Mouse (Mus musculus) CH12.LX (cell line): ENCODE results near the gene Mul1.

Experiments
- CHD1 ChIP-seq: IDR thresholded peaks from 2 replicates; pipeline ENCODE4 v1.6.1; 2012; ENCODE audit warnings: low read depth, low read length, improper control_type of control experiment, inconsistent platforms
- CTCF ChIP-seq, 2 experiments: IDR thresholded peaks in 1 of 2; conservative IDR thresholded peaks in 1 of 2; 2 replicates each; pipeline ENCODE4 v1.5.1; 2011 to 2012; ENCODE audit warnings: low read depth in 2 of 2, low read length in 2 of 2, improper control_type of control experiment in 1 of 2, inconsistent platforms in 1 of 2, mild to moderate bottlenecking in 1 of 2, moderate library complexity in 1 of 2

- TF ChIP-seq CTCF (conservative IDR thresholded peaks at IDR 0.05 in 1 of 2, IDR thresholded peaks at IDR 0.05 in 1 of 2; ENCODE audit: low read depth in 2 of 2, low read length in 2 of 2) (no peak), CHD1 (no peak)
Observed at GRCm38 (mm10) chr4:138452306-138453096, 18.0 kb downstream of the Mul1 start.
